Mouse (Mus musculus): ENCODE data around the gene 2310039H08Rik. TPM values are rescaled to one million over a fixed set of nuclear protein-coding genes. Genes with fewer than 3 reads are reported as not detected.

2310039H08Rik gene
- polyA plus RNA-seq, 1 experiment from 2014 or later, result 78.8 TPM

- 71% methylated on average over 13 of the region's 13 CpGs for WGBS
- H3K4me2 ChIP-seq, result no peak overlapping the region
- peaks cover 60% of the 10 kb centered on the region for H3K36me3 ChIP-seq
- no peak overlapping the region for H3K4me3 ChIP-seq
- no peaks in the 10 kb centered on the region for H3K4me1 ChIP-seq
- H3K9me3 ChIP-seq, result no peaks in the 10 kb centered on the region
- H3K27ac ChIP-seq, result no peak overlapping the region
- no peaks in the 10 kb centered on the region for H3K27me3 ChIP-seq
- no peak for ATAC-seq (ENCODE audit: insufficient number of reproducible peaks, low FRiP score, low TSS enrichment, low read depth)
- no peak overlapping the region for H3K9ac ChIP-seq
These were observed 43.9 kb downstream of the 2310039H08Rik start for GRCm38 (mm10) chr17:46816306-46816705.

GRCm38 (mm10) chr17:46817734-46818158, 45.3 kb downstream of the 2310039H08Rik start:
- no peak for ATAC-seq (ENCODE audit: insufficient number of reproducible peaks, low FRiP score, low TSS enrichment, low read depth)
- H3K4me2 ChIP-seq, result no peak overlapping the region
- no peak overlapping the region for H3K9ac ChIP-seq
- no peak overlapping the region for H3K4me3 ChIP-seq
- no peaks in the 10 kb centered on the region for H3K9me3 ChIP-seq
- H3K27ac ChIP-seq, result no peak overlapping the region
- no peaks in the 10 kb centered on the region for H3K4me1 ChIP-seq
- H3K27me3 ChIP-seq, result no peaks in the 10 kb centered on the region
- 79% methylated on average over 12 of the region's 12 CpGs for WGBS
- H3K36me3 ChIP-seq, result peaks cover 58% of the 10 kb centered on the region

DNA sequence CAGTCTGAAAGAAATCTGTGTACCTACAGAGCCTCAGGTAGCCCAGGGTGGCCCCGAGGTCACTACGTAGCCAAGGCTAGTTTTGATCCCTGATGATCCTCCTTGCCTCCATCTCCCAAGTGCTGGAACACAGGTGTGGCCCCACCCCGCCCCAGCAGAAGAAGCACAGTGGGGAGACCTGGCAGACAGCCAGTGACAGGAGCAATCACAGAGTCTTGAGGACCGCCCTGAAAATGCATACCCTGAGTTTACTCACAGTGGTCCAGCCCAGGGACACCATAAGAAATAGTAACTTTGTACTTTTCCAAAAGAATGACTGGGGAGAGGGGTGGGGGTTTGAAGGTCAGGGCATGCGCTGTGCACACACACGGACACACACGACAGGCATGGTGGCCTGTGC, 48.2 kb downstream of the 2310039H08Rik start:
- H3K9me3 ChIP-seq, result no peaks in the 10 kb centered on the region
- H3K4me1 ChIP-seq, result no peaks in the 10 kb centered on the region
- H3K4me2 ChIP-seq, result no peak overlapping the region
- no peaks in the 10 kb centered on the region for H3K27me3 ChIP-seq
- H3K9ac ChIP-seq, result no peak overlapping the region
- peaks cover 74% of the 10 kb centered on the region for H3K36me3 ChIP-seq
- no peak for ATAC-seq (ENCODE audit: insufficient number of reproducible peaks, low FRiP score, low TSS enrichment, low read depth)
- no peak overlapping the region for H3K27ac ChIP-seq
- no peak overlapping the region for H3K4me3 ChIP-seq
- 92% methylated on average over 7 of the region's 7 CpGs for WGBS

Other genes starting within 250 kb of the 2310039H08Rik start
- 5.2 and 7.5 TPM in 2 replicates for gene Cul9, start 226.2 kb upstream of the 2310039H08Rik start, polyA plus RNA-seq (2015; fragmentation: Nextera tagmentation; extraction: Ambion mirVana)
- gene Srf, start 216.5 kb upstream of the 2310039H08Rik start, polyA plus RNA-seq (2015; fragmentation: Nextera tagmentation; extraction: Ambion mirVana), result 6.4 and 7.1 TPM in 2 replicates
- 122 and 123 TPM in 2 replicates for gene Ptk7, start 143.1 kb upstream of the 2310039H08Rik start, polyA plus RNA-seq (2015; fragmentation: Nextera tagmentation; extraction: Ambion mirVana)
- gene Klc4, start 126.6 kb upstream of the 2310039H08Rik start, polyA plus RNA-seq (2015; fragmentation: Nextera tagmentation; extraction: Ambion mirVana), result 20.5 and 22.3 TPM in 2 replicates
- gene Mrpl2, start 126.4 kb upstream of the 2310039H08Rik start, polyA plus RNA-seq (2015; fragmentation: Nextera tagmentation; extraction: Ambion mirVana), result 88.4 and 91.3 TPM in 2 replicates
- gene Cul7, start 122.3 kb upstream of the 2310039H08Rik start, polyA plus RNA-seq (2015; fragmentation: Nextera tagmentation; extraction: Ambion mirVana), result 53.4 and 63.3 TPM in 2 replicates
- gene Rrp36, start 98.3 kb upstream of the 2310039H08Rik start, polyA plus RNA-seq (2015; fragmentation: Nextera tagmentation; extraction: Ambion mirVana), result 64.6 and 66.9 TPM in 2 replicates
- gene Mea1, start 93.8 kb upstream of the 2310039H08Rik start, polyA plus RNA-seq (2015; fragmentation: Nextera tagmentation; extraction: Ambion mirVana), result 141 and 146 TPM in 2 replicates
- 132 and 156 TPM in 2 replicates for gene Klhdc3, start 91.7 kb upstream of the 2310039H08Rik start, polyA plus RNA-seq (2015; fragmentation: Nextera tagmentation; extraction: Ambion mirVana)
- 82.6 and 86.7 TPM in 2 replicates for gene Ppp2r5d, start 67.5 kb upstream of the 2310039H08Rik start, polyA plus RNA-seq (2015; fragmentation: Nextera tagmentation; extraction: Ambion mirVana)
- 22.4 and 29.4 TPM in 2 replicates for gene Pex6, start 61.2 kb upstream of the 2310039H08Rik start, polyA plus RNA-seq (2015; fragmentation: Nextera tagmentation; extraction: Ambion mirVana)
- 1.5 and 2.5 TPM in 2 replicates for gene Gnmt, start 43.5 kb upstream of the 2310039H08Rik start, polyA plus RNA-seq (2015; fragmentation: Nextera tagmentation; extraction: Ambion mirVana)
- gene Cnpy3, start 20.4 kb upstream of the 2310039H08Rik start, polyA plus RNA-seq (2015; fragmentation: Nextera tagmentation; extraction: Ambion mirVana), result 78.0 and 83.6 TPM in 2 replicates
- 0.17 and 0.33 TPM in 2 replicates for gene Ptcra, start 8.9 kb upstream of the 2310039H08Rik start, polyA plus RNA-seq (2015; fragmentation: Nextera tagmentation; extraction: Ambion mirVana)
- gene Rpl7l1, start 10.0 kb downstream of the 2310039H08Rik start, polyA plus RNA-seq (2015; fragmentation: Nextera tagmentation; extraction: Ambion mirVana), result 151 and 154 TPM in 2 replicates
- 3.8 and 4.7 TPM in 2 replicates for gene Bicral, start 85.8 kb downstream of the 2310039H08Rik start, polyA plus RNA-seq (2015; fragmentation: Nextera tagmentation; extraction: Ambion mirVana)
- gene Tbcc, start 118.0 kb downstream of the 2310039H08Rik start, polyA plus RNA-seq (2015; fragmentation: Nextera tagmentation; extraction: Ambion mirVana), result 51.2 and 54.1 TPM in 2 replicates
- gene Prph2, start 137.8 kb downstream of the 2310039H08Rik start, polyA plus RNA-seq (2015; fragmentation: Nextera tagmentation; extraction: Ambion mirVana), result not detected in 2 replicates
- gene Ubr2, start 237.9 kb downstream of the 2310039H08Rik start, polyA plus RNA-seq (2015; fragmentation: Nextera tagmentation; extraction: Ambion mirVana), result 14.4 and 14.9 TPM in 2 replicates